Comparison of ENCODE assay signal across 34 mouse cellular contexts in the genomic region with DNA sequence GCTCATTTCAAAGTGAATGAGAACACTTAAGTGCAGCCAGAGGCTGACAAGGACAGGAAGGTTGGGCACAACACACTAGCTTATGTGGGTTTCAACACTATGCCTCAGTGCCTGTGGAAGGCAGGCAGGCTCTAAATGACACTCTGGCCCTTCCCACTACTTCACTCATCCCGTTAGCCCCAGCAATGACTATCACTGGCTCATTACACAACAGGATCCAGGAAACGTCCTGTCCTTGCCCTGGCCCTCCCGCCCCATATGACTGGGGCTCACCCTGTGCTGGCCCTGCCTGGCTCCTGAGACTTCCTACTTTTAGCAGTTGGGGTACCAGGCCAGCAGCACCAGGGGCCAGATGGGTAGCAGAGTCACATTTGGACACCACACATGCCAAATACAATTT. TPM values are rescaled to one million over a fixed set of nuclear protein-coding genes. Genes with fewer than 3 reads are reported as not detected.
DNase-seq lines count a peak whose midpoint lies in the region; ATAC-seq lines count a peak whose summit lies in the region.
"Had no signal": no experiment of that assay in that cellular context is flagged by ENCODE, and none has a peak within 500 bp of the region (broad histone marks: within the 10 kb centered on the region; RNA-seq: fewer than 3 reads in every experiment).

No protein-coding gene starts in this region.

- H3K4me3 ChIP-seq in forebrain, embryonic 12.5 days (replicated peaks): no peak overlapping the region
- H3K4me3 ChIP-seq: embryonic facial prominence, embryonic 10.5 days; hindbrain, embryonic 10.5 days; intestine, embryonic 15.5 days; layer of hippocampus, adult 2 months; midbrain, embryonic 13.5 days had no signal

- no peak for ATAC-seq in forebrain, embryonic 12.5 days (ENCODE audit: low FRiP score)
- ATAC-seq: activated CD4-positive, CD25-positive, alpha-beta regulatory T cell, adult 4 months; hindbrain, embryonic 16.5 days; intestine, embryonic 15.5 days; midbrain, embryonic 13.5 days had no signal

- no peak overlapping the region for H3K9ac ChIP-seq in forebrain, embryonic 12.5 days
- H3K9ac ChIP-seq: intestine, embryonic 15.5 days; lung, embryonic 14.5 days; midbrain, embryonic 13.5 days had no signal

- peak; percentile 20 to 37 for DNase-seq in gastrocnemius, adult 8-10 months (ENCODE audit: low spot score in 2 of 2)
- no peak for DNase-seq in gastrocnemius, postnatal 10 days
- peak; percentile 2 to 5 for DNase-seq in lung, adult 18-20 months
- no peak for DNase-seq in lung, postnatal 14 days
- peak; percentile 38 for DNase-seq in gastrocnemius, postnatal 25 days
- peak; percentile 36 for DNase-seq in skeletal muscle tissue, adult 2 months (ENCODE audit: low read depth, low spot score)
- DNase-seq: cerebellum, adult 11 months; cerebellum, adult 9-11 months; kidney, adult 9 months; kidney, postnatal 25 days; lung, embryonic 14.5 days; thymus, adult 18-20 months; thymus, postnatal 36 days had no signal

- no peak overlapping the region for H3K27ac ChIP-seq in forebrain, embryonic 12.5 days
- H3K27ac ChIP-seq: embryonic facial prominence, embryonic 10.5 days; hindbrain, embryonic 10.5 days; intestine, embryonic 15.5 days; layer of hippocampus, adult 2 months; midbrain, embryonic 13.5 days had no signal

- no peaks in the 10 kb centered on the region for H3K9me3 ChIP-seq in forebrain, embryonic 12.5 days
- H3K9me3 ChIP-seq: embryonic facial prominence, embryonic 10.5 days; hindbrain, embryonic 10.5 days; intestine, embryonic 15.5 days; midbrain, embryonic 13.5 days had no signal

- 35% methylated on average over 3 of the region's 3 CpGs for WGBS in forebrain, embryonic 12.5 days

- H3K4me2 ChIP-seq in forebrain, embryonic 12.5 days: no peak overlapping the region
- H3K4me2 ChIP-seq: intestine, embryonic 15.5 days; liver, embryonic 11.5 days; lung, embryonic 14.5 days; midbrain, embryonic 13.5 days had no signal

- H3K4me1 ChIP-seq in forebrain, embryonic 12.5 days: no peaks in the 10 kb centered on the region
- H3K4me1 ChIP-seq: embryonic facial prominence, embryonic 10.5 days; hindbrain, embryonic 10.5 days; intestine, embryonic 15.5 days; midbrain, embryonic 13.5 days had no signal

- no peaks in the 10 kb centered on the region for H3K27me3 ChIP-seq in forebrain, embryonic 12.5 days
- H3K27me3 ChIP-seq: intestine, embryonic 15.5 days; midbrain, embryonic 13.5 days had no signal

- H3K36me3 ChIP-seq in forebrain, embryonic 12.5 days (replicated peaks): no peaks in the 10 kb centered on the region
- H3K36me3 ChIP-seq: embryonic facial prominence, embryonic 10.5 days; hindbrain, embryonic 10.5 days; intestine, embryonic 15.5 days; midbrain, embryonic 13.5 days had no signal

RNA-seq across cellular contexts. Expression of gene Mospd1, which starts 12.8 kb away (rescaled TPM):
- 10 to 100 TPM; 76.1 to 93.8 (median 90.8) TPM for total RNA-seq in gastrocnemius, adult 8-10 months (2022)
- 10 to 100 TPM; 40.3 to 41.3 TPM for total RNA-seq in gastrocnemius, postnatal 10 days (2021)
- total RNA-seq in gastrocnemius, postnatal 25 days (2021): 10 to 100 TPM; 41.3 to 49.9 TPM
- polyA plus RNA-seq in forebrain, embryonic 12.5 days (2016; fragmentation: Nextera tagmentation; extraction: Ambion mirVana): 52.9 and 54.4 TPM in 2 replicates

RNA-seq across cellular contexts. Expression of gene Etd, which starts 51.6 kb away (rescaled TPM):
- total RNA-seq in gastrocnemius, adult 8-10 months (2022): not detected
- not detected for total RNA-seq in gastrocnemius, postnatal 10 days (2021)
- not detected for total RNA-seq in gastrocnemius, postnatal 25 days (2021)
- not detected in 2 replicates for polyA plus RNA-seq in forebrain, embryonic 12.5 days (2016; fragmentation: Nextera tagmentation; extraction: Ambion mirVana)
- total RNA-seq: adrenal gland, postnatal 4 days; layer of hippocampus, adult 2 months; layer of hippocampus, postnatal 25 days; MEL; monocyte, adult 5-6 weeks; neutrophil, adult 5-6 weeks had no signal
- polyA plus RNA-seq: activated CD4-positive, CD25-positive, alpha-beta regulatory T cell, adult 4 months; C2C12; cortical plate, adult 2 months; embryonic facial prominence, embryonic 10.5 days; gonadal fat pad, adult 2 months; heart, embryonic 16.5 days; hindbrain, embryonic 10.5 days; hindbrain, embryonic 16.5 days; intestine, embryonic 15.5 days; limb, embryonic 11.5 days; liver, embryonic 11.5 days; lung, embryonic 14.5 days; midbrain, embryonic 13.5 days; small intestine, adult 2 months; stomach, embryonic 16.5 days had no signal

Comparison
In these comparisons a context has a peak if more than half of its experiments do, and no peak if none do; other contexts are left out.
1. DNase-seq: peak in gastrocnemius, adult 8-10 months (2 of 2), lung, adult 18-20 months (2 of 2), gastrocnemius, postnatal 25 days (single experiment) and skeletal muscle tissue, adult 2 months (single experiment); none in gastrocnemius, postnatal 10 days (single experiment) and lung, postnatal 14 days (single experiment).